Mouse (Mus musculus) forebrain, embryonic 13.5 days (tissue): ENCODE data around the gene 1700010B08Rik. TPM values are rescaled to one million over a fixed set of nuclear protein-coding genes. Genes with fewer than 3 reads are reported as not detected.
A peak's percentile ranks its signal among the peaks of the same experiment; 100 is the strongest.

Experiments used
- ATAC-seq: fragments of 200-750 bp; cut with Nextera tagmentation; 2 replicates; pipeline ENCODE4 v1.8.0; 2017
- H3K27ac ChIP-seq: fragments of 300-500 bp; sonication (generic); 2 replicates; pipeline ENCODE4 v1.5.1; 2015; ENCODE audit warnings: inconsistent platforms, mild to moderate bottlenecking, moderate library complexity
- H3K27me3 ChIP-seq: fragments of 300-500 bp; sonication (generic); 2 replicates; pipeline ENCODE4 v1.6.1; 2015; ENCODE audit warnings: mild to moderate bottlenecking, inconsistent platforms
- H3K36me3 ChIP-seq: fragments of 300-500 bp; sonication (generic); 2 replicates; pipeline ENCODE4 v1.6.1; 2015; ENCODE audit warnings: mild to moderate bottlenecking, inconsistent platforms; ENCODE audit not compliant: poor library complexity, severe bottlenecking
- H3K4me1 ChIP-seq: fragments of 300-500 bp; sonication (generic); 2 replicates; pipeline ENCODE4 v1.6.1; 2015; ENCODE audit warnings: inconsistent platforms
- H3K4me2 ChIP-seq: fragments of 300-500 bp; sonication (generic); 2 replicates; pipeline ENCODE4 v1.6.1; 2015; ENCODE audit warnings: inconsistent platforms, mild to moderate bottlenecking, moderate library complexity
- H3K4me3 ChIP-seq: fragments of 300-500 bp; sonication (generic); 2 replicates; pipeline ENCODE4 v1.5.1; 2015; ENCODE audit warnings: mild to moderate bottlenecking, inconsistent platforms
- H3K9ac ChIP-seq: fragments of 300-500 bp; sonication (generic); 2 replicates; pipeline ENCODE4 v1.6.1; 2015; ENCODE audit warnings: mild to moderate bottlenecking, inconsistent platforms
- H3K9me3 ChIP-seq: fragments of 300-500 bp; sonication (generic); replicated peaks from 2 replicates; pipeline ENCODE4 v1.6.1; 2016; ENCODE audit warnings: inconsistent platforms
- WGBS: fragments of 180-500 bp; shearing (Covaris S2); methylation state at CpG from one replicate; pipeline ENCODE4 v1.1.7; 2015; 5-methylcytosine and 5-hydroxymethylcytosine counted together
- microRNA-seq: library from miRNA; unstranded; fragments of <30 nt; microRNA quantifications from one replicate; pipeline ENCODE4, GENCODE M21; 2016
- polyA plus RNA-seq: library from polyadenylated mRNA; unstranded; fragments of >200 nt; fragmentation: Nextera tagmentation; extraction: Ambion mirVana; gene quantifications from 2 replicates; pipeline ENCODE4 v1.2.1, GENCODE M21; 2015

1700010B08Rik gene
- polyA plus RNA-seq, 1 experiment from 2014 or later = not detected

- H3K4me1 ChIP-seq = peaks cover 21% of the 10 kb centered on the region
- H3K4me3 ChIP-seq = no peak overlapping the region
- no peak overlapping the region for H3K9ac ChIP-seq
- H3K4me2 ChIP-seq = no peak overlapping the region
- 32% methylated on average over 8 of the region's 8 CpGs for WGBS
- H3K36me3 ChIP-seq = no peaks in the 10 kb centered on the region
- peak; percentile 59; the same call in 1 of the 2 replicates for ATAC-seq
- H3K9me3 ChIP-seq = no peaks in the 10 kb centered on the region
- H3K27me3 ChIP-seq = no peaks in the 10 kb centered on the region
- peak overlapping the region; percentile 33; the same call in 1 of the 2 replicates for H3K27ac ChIP-seq
Measured at GRCm38 (mm10) chr2:173755433-173756144, 36.4 kb downstream of the 1700010B08Rik start.

- Histone ChIP-seq H3K36me3 (no peaks in the 10 kb centered on the region), H3K27me3 (no peaks in the 10 kb centered on the region), H3K4me3 (no peak overlapping the region), H3K4me2 (no peak overlapping the region), H3K9ac (no peak overlapping the region), H3K27ac (no peak overlapping the region), H3K9me3 (no peaks in the 10 kb centered on the region), H3K4me1 (peaks cover 30% of the 10 kb centered on the region)
- 82% methylated on average over 8 of the region's 8 CpGs for WGBS
- no peak for ATAC-seq
Measured at GRCm38 (mm10) chr2:173757624-173758155, 38.5 kb downstream of the 1700010B08Rik start.

- Histone ChIP-seq H3K4me2 (no peak overlapping the region), H3K9me3 (no peaks in the 10 kb centered on the region), H3K4me1 (peaks cover 31% of the 10 kb centered on the region), H3K9ac (no peak overlapping the region), H3K27ac (no peak overlapping the region; the same call in 1 of the 2 replicates), H3K4me3 (no peak overlapping the region), H3K27me3 (no peaks in the 10 kb centered on the region), H3K36me3 (peaks cover 6% of the 10 kb centered on the region; the same call in 1 of the 2 replicates)
- WGBS = 85% methylated on average over 6 of the region's 6 CpGs
- ATAC-seq = no peak
Measured at GRCm38 (mm10) chr2:173760607-173761006, 41.4 kb downstream of the 1700010B08Rik start.

GRCm38 (mm10) chr2:173764629-173765028 is 45.4 kb downstream of the 1700010B08Rik start:
- Histone ChIP-seq H3K27ac (no peak overlapping the region), H3K36me3 (peaks cover 14% of the 10 kb centered on the region; the same call in 1 of the 2 replicates), H3K4me1 (peaks cover 45% of the 10 kb centered on the region), H3K9me3 (no peaks in the 10 kb centered on the region), H3K9ac (no peak overlapping the region), H3K4me3 (no peak overlapping the region), H3K27me3 (no peaks in the 10 kb centered on the region), H3K4me2 (no peak overlapping the region)
- 60% methylated on average over 3 of the region's 3 CpGs for WGBS
- no peak for ATAC-seq

- Histone ChIP-seq H3K9me3 (no peaks in the 10 kb centered on the region), H3K27me3 (no peaks in the 10 kb centered on the region), H3K36me3 (peaks cover 20% of the 10 kb centered on the region; the same call in 1 of the 2 replicates), H3K4me1 (peaks cover 52% of the 10 kb centered on the region), H3K9ac (no peak overlapping the region), H3K4me3 (no peak overlapping the region), H3K27ac (peak overlapping the region; percentile 62), H3K4me2 (no peak overlapping the region)
- no peak for ATAC-seq
- WGBS = 81% methylated on average over 8 of the region's 8 CpGs
Measured at GRCm38 (mm10) chr2:173767959-173768595, 48.9 kb downstream of the 1700010B08Rik start.

- no peak overlapping the region for H3K9ac ChIP-seq
- H3K4me1 ChIP-seq = peaks cover 60% of the 10 kb centered on the region
- peaks cover 14% of the 10 kb centered on the region; the same call in 1 of the 2 replicates for H3K36me3 ChIP-seq
- no peak for ATAC-seq
- no peak overlapping the region for H3K4me3 ChIP-seq
- H3K4me2 ChIP-seq = no peak overlapping the region
- H3K27me3 ChIP-seq = no peaks in the 10 kb centered on the region
- peak overlapping the region; percentile 82 for H3K27ac ChIP-seq
- 65% methylated on average over 10 of the region's 10 CpGs for WGBS
- H3K9me3 ChIP-seq = no peaks in the 10 kb centered on the region
Measured at GRCm38 (mm10) chr2:173769183-173769582, 50.0 kb downstream of the 1700010B08Rik start.

- no peak overlapping the region for H3K9ac ChIP-seq
- 0 out of 2 replicates have a peak, but pooled peaks cover 14% of the 10 kb centered on the region for H3K36me3 ChIP-seq
- H3K4me3 ChIP-seq = no peak overlapping the region
- no peak overlapping the region for H3K4me2 ChIP-seq
- no peak for ATAC-seq
- peak overlapping the region; percentile 26; the same call in 1 of the 2 replicates for H3K27ac ChIP-seq
- peaks cover 65% of the 10 kb centered on the region for H3K4me1 ChIP-seq
- no peaks in the 10 kb centered on the region for H3K27me3 ChIP-seq
- no peaks in the 10 kb centered on the region for H3K9me3 ChIP-seq
- WGBS = 71% methylated on average over 5 of the region's 5 CpGs
Measured at GRCm38 (mm10) chr2:173770620-173771019, 51.4 kb downstream of the 1700010B08Rik start.

Small RNA genes within 50 kb of the gene (microRNA-seq; reads per million reads assigned to microRNA genes)
- gene Mir6340 = not detected

Other genes with a start within 250 kb of the 1700010B08Rik start
- gene 1700021F07Rik, start 196.8 kb upstream of the 1700010B08Rik start, polyA plus RNA-seq = not detected in 2 replicates
- gene Ankrd60, start 141.1 kb upstream of the 1700010B08Rik start, polyA plus RNA-seq = not detected in 2 replicates
- 33.2 and 34.8 TPM in 2 replicates for gene Rab22a, start 59.7 kb upstream of the 1700010B08Rik start, polyA plus RNA-seq
- gene Vapb, start 18.1 kb downstream of the 1700010B08Rik start, polyA plus RNA-seq = 9.0 and 11.4 TPM in 2 replicates